Mouse (Mus musculus) T-cell, adult 66 days (primary cell): ENCODE data around the gene Stxbp5. TPM values are rescaled to one million over a fixed set of nuclear protein-coding genes. Genes with fewer than 3 reads are reported as not detected.

ENCODE experiments used
- total RNA-seq, 2 experiments: library from RNA; stranded (reverse); gene quantifications; 3 replicates in 1 of 2; 4 replicates in 1 of 2; pipeline ENCODE4 v1.2.4; 2023

Gene Stxbp5
- total RNA-seq, result 10 to 100 TPM; 41.7 to 49.3 TPM

GRCm38 (mm10) chr10:9901071-9901696 is at the start of gene Stxbp5:
Gene Stxbp5 (minus strand): TSS chr10:9901079.

Other genes with a start within 250 kb of the Stxbp5 start
- gene Samd5, start 225.9 kb downstream of the Stxbp5 start, total RNA-seq, result not detected